Mouse (Mus musculus) ES-E14 (cell line): ENCODE measurements around the gene C77080.

Experiments used
- CHD2 ChIP-seq: IDR thresholded peaks from 2 replicates; pipeline ENCODE4 v1.6.1; 2014; ENCODE audit warnings: mild to moderate bottlenecking, low read depth, low read length, inconsistent platforms
- HCFC1 ChIP-seq: IDR thresholded peaks from 2 replicates; pipeline ENCODE4 v1.6.1; 2012; ENCODE audit warnings: low read length, inconsistent platforms, borderline replicate concordance; ENCODE audit not compliant: insufficient read depth
- ZC3H11A ChIP-seq: IDR thresholded peaks from 2 replicates; pipeline ENCODE4 v1.6.1; 2012; ENCODE audit warnings: low read depth, mild to moderate bottlenecking, inconsistent platforms, low read length, borderline replicate concordance
- ZNF384 ChIP-seq: IDR thresholded peaks from 2 replicates; pipeline ENCODE4 v1.6.1; 2012; ENCODE audit warnings: low read depth, low read length, inconsistent platforms

DNA sequence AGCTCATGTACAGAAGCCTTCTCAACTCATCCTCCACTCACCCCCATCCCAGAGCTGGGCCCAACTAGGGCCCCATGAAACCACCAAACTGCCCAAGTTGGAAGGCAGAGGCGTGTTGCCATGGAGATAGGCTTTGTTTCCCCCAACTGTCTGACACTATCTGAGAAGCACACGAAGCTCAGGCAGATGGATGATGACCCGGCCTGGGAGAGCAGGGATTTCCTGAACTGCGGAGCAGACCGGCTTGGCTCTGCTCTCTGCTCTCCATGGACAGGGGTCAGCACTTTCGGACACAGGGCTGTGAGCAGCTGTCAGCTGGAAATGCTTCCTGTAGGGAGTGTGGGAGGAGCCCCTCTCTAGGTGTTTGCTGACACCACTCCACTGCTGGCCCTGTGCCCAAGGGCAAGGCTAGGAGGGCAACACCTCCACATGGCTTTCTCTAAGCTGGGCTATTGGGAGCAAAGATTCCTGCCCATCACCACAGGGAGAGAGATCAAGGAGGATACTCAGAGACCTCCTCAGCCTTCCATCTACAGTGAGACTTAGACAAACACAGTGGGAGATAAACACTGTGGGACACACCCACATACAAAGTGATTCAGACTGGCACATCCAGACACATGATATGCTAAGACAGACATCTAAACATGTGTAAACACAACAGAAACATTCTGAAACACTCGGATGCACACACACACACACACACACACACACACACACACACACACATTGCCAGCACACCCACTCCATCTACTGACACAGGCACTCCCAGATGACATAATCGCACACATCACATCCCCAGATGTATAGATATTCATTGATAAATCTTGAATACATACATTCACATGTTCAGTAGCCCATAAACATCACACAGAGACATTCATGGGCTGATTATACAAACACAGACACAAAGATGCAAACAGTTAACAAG is 4.5 kb downstream of the C77080 start:
- TF ChIP-seq ZC3H11A: no peak
- no peak for TF ChIP-seq ZNF384
- TF ChIP-seq CHD2: no peak
- no peak for TF ChIP-seq HCFC1
